ENCODE assay signal across 12 mouse cellular contexts in the genomic region with DNA sequence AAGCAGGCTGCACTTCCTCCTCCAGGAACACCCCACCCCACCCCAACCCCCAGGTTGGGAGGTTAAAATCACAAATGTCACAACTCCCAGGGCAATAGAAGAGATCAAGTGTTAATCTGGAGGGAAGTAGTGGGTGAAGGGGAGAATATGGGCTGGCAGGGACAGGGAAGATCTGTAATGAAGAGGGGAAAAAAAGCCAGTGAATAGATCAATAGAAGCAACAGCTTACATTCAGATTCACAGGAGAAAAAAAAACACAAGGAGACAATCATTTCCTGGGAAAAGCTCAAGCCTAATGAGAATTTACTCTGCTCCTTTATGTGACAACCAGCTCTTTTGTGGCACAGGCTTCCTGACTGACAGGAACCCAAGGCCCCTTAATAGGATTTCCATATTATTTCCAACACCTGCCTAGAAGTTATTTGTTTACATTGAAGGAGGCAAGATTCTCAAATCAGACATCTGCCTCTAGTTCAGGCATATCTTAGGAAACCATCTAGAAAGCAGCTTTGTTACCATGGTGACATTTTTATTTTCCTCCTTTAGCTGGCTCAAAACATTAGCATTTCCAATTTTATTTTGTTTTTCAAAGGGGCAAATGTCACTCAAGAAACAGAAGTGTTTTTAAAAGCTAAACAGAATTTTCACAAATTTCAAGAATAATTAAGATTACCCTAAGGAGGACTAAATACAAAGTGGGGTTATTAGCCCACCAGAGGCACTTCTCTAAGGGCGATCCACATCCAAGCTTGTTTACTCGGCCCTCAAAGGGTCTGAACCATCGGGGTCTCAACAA.
DNase-seq lines count a peak whose midpoint lies in the region; ATAC-seq and TF ChIP-seq lines count a peak whose summit lies in the region.
"Had no signal": no experiment of that assay in that cellular context is flagged by ENCODE, and none has a peak within 500 bp of the region (broad histone marks: within the 10 kb centered on the region; RNA-seq: fewer than 3 reads in every experiment).

No protein-coding gene starts in this region.

- no peak for TF ChIP-seq CTCF in cortical plate, adult 2 months (IDR thresholded peaks at IDR 0.05; ENCODE audit: extremely low read depth, insufficient read depth, low read length)

- H3K27me3 ChIP-seq in forebrain, embryonic 15.5 days, result no peaks in the 10 kb centered on the region
- peaks cover 26% of the 10 kb centered on the region for H3K27me3 ChIP-seq in midbrain, embryonic 11.5 days (ENCODE audit: control insufficient read depth, insufficient read depth, low read length)

- no peak overlapping the region for H3K4me3 ChIP-seq in cortical plate, adult 2 months (ENCODE audit: insufficient read depth, low read length)
- no peak overlapping the region for H3K4me3 ChIP-seq in forebrain, embryonic 15.5 days
- H3K4me3 ChIP-seq in midbrain, embryonic 11.5 days (ENCODE audit: low read depth, low read length), result no peak overlapping the region

- no peaks in the 10 kb centered on the region for H3K9me3 ChIP-seq in forebrain, embryonic 15.5 days
- no peaks in the 10 kb centered on the region for H3K9me3 ChIP-seq in midbrain, embryonic 11.5 days (ENCODE audit: control insufficient read depth, low read length)

- peak overlapping the region; percentile 71 for H3K27ac ChIP-seq in cortical plate, adult 2 months (ENCODE audit: insufficient read depth, low read length)
- H3K27ac ChIP-seq in forebrain, embryonic 15.5 days (replicated peaks), result peak overlapping the region; percentile 6; the same call in 1 of the 2 replicates
- no peak overlapping the region for H3K27ac ChIP-seq in midbrain, embryonic 11.5 days (ENCODE audit: low read depth, low read length)
- H3K27ac ChIP-seq: liver, embryonic 14.5 days had no signal

- H3K4me1 ChIP-seq in cortical plate, adult 2 months (ENCODE audit: control insufficient read depth, insufficient read depth, low read length), result peaks cover 4% of the 10 kb centered on the region; the same call in 1 of the 2 replicates
- H3K4me1 ChIP-seq in forebrain, embryonic 15.5 days, result peaks cover 53% of the 10 kb centered on the region
- peaks cover 49% of the 10 kb centered on the region for H3K4me1 ChIP-seq in midbrain, embryonic 11.5 days (ENCODE audit: control insufficient read depth, insufficient read depth, low read length)

- no peak overlapping the region for H3K4me2 ChIP-seq in forebrain, embryonic 15.5 days (replicated peaks)
- no peak overlapping the region for H3K4me2 ChIP-seq in midbrain, embryonic 11.5 days
- H3K4me2 ChIP-seq: heart, embryonic 11.5 days had no signal

- DNase-seq in heart, adult 18-20 months, result peak; percentile 14 to 26
- no peak for DNase-seq in heart, postnatal 14 days
- peak; percentile 95 for DNase-seq in midbrain, embryonic 11.5 days (ENCODE audit: low spot score, missing footprints)
- no peak for DNase-seq in cerebellum, postnatal 4 days (ENCODE audit: low spot score in 2 of 2)
- no peak for DNase-seq in left cerebral cortex, adult 18-20 months (ENCODE audit: low spot score in 2 of 2)
- DNase-seq in lung, postnatal 25 days (ENCODE audit: low spot score), result no peak
- DNase-seq: kidney, postnatal 25 days; thymus, postnatal 14 days had no signal

- no peak overlapping the region for H3K9ac ChIP-seq in forebrain, embryonic 15.5 days (replicated peaks)
- H3K9ac ChIP-seq in midbrain, embryonic 11.5 days (ENCODE audit: low read length), result no peak overlapping the region
- H3K9ac ChIP-seq: liver, embryonic 14.5 days had no signal

- 7% methylated on average over 3 of the region's 3 CpGs for WGBS in forebrain, embryonic 15.5 days
- WGBS in midbrain, embryonic 11.5 days, result 9% methylated on average over 3 of the region's 3 CpGs

- no peak for TF ChIP-seq POLR2A in cortical plate, adult 2 months (IDR thresholded peaks at IDR 0.05; ENCODE audit: extremely low read depth, insufficient read depth, low read length)

- H3K36me3 ChIP-seq in forebrain, embryonic 15.5 days, result no peaks in the 10 kb centered on the region
- H3K36me3 ChIP-seq in midbrain, embryonic 11.5 days (ENCODE audit: control insufficient read depth, insufficient read depth, low read length), result no peaks in the 10 kb centered on the region

- ATAC-seq in forebrain, embryonic 15.5 days (replicated peaks), result peak; percentile 62
- ATAC-seq in midbrain, embryonic 11.5 days (ENCODE audit: low FRiP score), result peak; percentile 82

- intact Hi-C loops in heart, postnatal 14 days (cut with DNase I), result loop anchor here (5.0 kb wide), 1 partner anchor 80 kb away; no protein-coding TSS in a partner anchor

Comparison
In these comparisons a context has a peak if more than half of its experiments do, and no peak if none do; other contexts are left out.
1. DNase-seq: peak in heart, adult 18-20 months (2 of 2) and midbrain, embryonic 11.5 days (single experiment); none in heart, postnatal 14 days (0 of 2), cerebellum, postnatal 4 days (0 of 2), left cerebral cortex, adult 18-20 months (0 of 2) and lung, postnatal 25 days (single experiment).